Mouse (Mus musculus) cerebellum, postnatal 36 days (tissue): ENCODE measurements around the gene Clca3a1.
A peak's percentile ranks its signal among the peaks of the same experiment; 100 is the strongest.
"Not testable (repeated sequence)": the region's sequence is repeated elsewhere in the genome, so short reads cannot be mapped to it uniquely, and the experiment has no call there.

Experiments
- DNase-seq, 2 experiments: peaks; one replicate each; pipeline ENCODE4 v3.0.0; 2021 to 2022; ENCODE audit warnings: mixed read lengths in 2 of 2

Clca3a1 gene

DNA sequence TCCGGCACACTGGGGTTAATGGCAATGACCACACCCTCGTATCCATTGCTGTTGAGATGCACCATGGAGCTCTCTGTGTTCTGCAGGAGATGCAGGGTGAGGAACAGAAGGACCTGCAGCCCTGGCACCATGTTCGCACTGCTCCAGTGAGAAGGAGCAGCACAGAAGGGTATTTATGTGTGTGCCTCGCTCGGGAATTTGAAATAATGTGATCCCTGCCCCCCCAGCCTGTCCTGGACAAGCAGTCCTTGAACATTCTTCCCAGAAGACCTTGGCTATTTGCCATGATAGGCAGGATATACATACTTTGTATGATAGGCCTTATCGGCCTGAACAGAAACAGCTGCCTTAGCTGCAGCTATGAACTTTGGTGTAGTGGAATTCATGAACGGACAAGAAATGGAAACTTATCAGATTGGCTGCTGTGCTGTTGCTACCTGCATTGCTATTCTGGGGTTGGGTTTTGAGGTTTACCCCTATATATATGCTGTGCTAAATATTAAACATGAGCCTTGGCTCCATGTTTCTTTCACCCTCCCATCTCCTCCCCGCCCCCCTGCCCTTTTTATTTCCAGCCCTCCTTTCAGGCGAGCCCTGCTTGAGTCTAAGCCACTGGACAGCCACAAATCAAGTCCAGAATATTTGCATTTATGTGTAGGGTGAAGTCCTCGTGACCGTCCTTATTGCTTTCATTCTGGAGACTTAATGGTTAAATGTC is at the start of gene Clca3a1:
Clca3a1 (minus strand) TSS at position 386 of the 718 bp plus-strand sequence.
- DNase-seq, result no peak

DNA sequence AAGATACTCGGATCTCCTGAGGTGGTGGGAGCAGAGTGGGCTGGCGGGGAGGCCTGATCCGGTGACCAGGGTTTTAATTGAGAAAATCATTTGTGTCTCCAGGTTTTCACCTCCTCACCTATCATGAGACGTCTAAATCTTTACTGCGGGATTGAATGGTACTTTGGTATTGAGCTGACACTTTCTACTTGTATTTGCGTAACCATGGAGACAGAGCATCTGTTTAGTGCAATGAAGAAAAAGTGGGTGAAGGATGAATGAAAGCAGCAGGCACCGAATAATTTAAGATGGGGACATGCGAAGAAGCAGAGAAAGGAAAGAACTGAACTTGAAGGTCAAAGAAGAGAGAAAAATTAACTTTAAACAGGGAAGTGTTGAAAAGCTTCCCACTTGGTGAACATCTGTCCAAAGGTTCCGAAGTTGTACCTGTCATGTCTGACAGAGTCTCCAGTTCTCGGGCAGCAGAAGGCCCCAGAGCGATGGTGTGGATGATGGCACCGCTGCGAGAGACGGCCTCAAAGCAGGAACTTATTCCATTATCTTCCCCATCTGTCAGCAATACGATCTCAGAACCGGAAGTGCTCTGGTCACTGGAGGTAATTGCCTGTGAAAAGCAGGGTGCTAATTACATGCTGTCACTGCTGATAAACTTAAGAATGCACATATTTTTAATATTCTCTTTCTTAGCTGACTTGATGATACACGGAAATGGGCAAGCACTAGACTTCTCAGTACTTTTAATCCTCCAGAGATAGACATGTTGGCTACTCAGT is 47.6 kb upstream of the Clca3a1 start:
- not testable (repeated sequence) for DNase-seq

DNA sequence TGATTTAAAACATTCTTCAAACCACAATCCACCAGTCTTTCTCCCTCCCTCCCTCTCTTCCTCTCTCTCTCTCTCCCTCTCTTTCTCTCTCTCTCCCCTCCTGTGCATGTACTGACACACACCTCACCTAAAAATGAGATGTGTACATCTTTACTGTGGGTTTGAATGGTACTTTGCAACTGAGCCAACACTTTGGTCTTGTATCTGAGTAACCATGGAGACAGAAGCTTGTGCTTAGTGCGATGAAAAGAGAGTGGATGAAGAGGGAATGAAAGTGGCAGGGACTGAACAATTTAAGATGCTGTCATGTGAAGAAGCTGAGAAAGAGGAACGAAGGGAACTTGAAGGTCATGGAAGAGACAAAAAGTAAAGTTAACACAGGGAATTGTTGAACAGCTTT is 45.8 kb upstream of the Clca3a1 start:
- DNase-seq, result not testable (repeated sequence)

GRCm38 (mm10) chr3:144801861-144802260 is 41.1 kb upstream of the Clca3a1 start:
- no peak for DNase-seq

DNA sequence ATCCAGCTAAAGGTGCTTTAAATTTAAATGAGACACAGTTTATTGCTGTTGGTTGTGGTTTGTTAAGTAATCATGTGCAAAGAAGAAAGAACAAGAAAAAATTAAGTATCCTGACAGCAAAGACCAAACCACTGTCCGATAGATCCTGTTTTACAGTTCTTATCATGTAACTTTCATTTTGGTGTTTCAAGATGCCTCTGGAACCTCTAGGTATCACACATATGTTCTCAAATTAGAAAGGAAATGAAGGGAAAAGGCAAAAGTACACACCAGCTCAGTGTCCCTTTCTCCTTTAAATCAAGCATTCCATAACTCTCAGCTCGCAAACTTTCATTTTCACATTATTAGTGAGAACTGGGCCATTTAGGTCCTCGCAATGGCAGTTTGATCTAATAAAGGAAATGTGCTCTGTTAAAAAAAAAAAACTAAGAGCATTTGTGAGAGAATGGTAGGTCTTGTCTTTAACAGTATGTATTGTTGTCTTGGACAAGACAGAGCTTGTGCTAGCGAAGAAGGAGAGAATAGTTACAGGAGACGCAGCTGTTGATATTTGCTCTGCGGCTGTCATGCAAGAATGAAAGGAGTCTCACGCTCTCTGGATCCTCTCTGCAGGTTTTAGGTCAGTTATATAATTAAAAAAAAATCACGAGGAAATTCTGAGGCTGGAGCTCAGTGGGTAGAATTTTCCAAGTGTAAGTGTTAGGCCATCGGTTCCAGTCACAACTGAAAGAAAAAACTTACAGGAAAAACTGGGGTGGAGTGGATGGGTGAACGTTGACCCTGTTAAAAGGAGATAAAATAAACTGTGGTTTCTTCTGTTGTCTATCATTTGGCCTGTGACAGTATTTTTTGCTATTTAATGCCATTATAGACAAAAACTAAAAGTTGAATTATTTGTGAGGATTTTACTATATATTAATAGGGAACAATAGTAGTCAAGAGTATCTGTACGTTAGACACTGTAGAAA is 24.7 kb upstream of the Clca3a1 start:
- no peak for DNase-seq

DNA sequence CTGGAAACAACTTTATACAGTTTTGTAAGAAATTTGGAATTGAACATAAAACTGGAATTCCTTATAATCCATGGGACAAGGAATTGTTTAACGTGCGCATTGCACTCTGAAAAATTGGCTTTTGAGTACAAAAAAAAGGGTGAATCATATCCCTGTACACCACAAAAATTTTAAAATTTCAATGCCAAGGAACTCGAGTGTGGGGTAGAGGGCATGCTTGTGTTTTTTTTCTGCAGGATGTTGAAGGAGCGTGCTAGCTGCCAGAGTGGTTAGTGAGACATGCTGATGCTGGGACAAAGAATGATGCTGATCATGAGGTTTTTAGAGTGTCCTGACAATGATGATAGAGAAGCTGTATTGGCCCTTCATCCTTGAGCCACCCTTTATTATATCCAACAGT is 4.4 kb upstream of the Clca3a1 start:
- DNase-seq, result no peak

GRCm38 (mm10) chr3:144761454-144761853 is 677 bp upstream of the Clca3a1 start:
- no peak for DNase-seq

DNA sequence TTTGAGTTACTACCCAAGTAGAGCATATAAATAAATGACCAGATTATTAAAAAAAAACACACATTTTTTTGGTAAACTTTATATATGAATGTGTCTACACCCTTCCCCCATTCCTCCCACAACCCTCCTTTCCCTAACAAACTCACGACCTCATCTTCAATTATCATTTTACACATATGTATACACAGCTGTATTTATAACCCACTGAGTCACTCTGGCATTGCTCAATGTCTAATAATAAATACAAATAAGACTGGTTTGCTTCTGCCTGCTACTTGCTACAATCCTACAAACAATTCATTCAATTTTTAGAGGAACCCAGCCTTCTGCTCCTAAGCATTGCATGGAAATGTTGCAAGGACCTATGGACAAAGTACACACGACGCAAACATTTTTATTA is 1.1 kb downstream of the Clca3a1 start:
- DNase-seq, result no peak

- not testable (repeated sequence) for DNase-seq
Observed at GRCm38 (mm10) chr3:144756103-144756502, 4.7 kb downstream of the Clca3a1 start.

DNA sequence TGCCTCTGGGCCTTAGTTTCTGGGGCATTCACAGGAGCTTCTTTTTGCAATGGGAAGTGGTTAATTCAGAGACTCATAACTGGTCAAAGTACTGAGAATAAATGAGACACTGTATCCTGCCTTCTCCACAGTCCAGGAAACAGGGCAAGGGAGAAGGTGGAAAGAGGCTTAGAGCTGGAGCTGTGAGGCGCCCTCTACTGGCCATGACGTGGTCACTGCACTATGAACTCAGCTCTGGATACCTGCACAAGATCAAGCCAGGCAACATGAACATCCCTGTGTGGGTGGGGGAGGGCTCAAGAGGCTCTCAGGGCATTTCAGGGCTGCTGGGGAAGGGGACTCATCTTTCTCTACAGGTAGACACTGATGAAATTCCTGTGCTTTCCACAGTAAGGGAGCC is 7.7 kb downstream of the Clca3a1 start:
- DNase-seq, result no peak

DNA sequence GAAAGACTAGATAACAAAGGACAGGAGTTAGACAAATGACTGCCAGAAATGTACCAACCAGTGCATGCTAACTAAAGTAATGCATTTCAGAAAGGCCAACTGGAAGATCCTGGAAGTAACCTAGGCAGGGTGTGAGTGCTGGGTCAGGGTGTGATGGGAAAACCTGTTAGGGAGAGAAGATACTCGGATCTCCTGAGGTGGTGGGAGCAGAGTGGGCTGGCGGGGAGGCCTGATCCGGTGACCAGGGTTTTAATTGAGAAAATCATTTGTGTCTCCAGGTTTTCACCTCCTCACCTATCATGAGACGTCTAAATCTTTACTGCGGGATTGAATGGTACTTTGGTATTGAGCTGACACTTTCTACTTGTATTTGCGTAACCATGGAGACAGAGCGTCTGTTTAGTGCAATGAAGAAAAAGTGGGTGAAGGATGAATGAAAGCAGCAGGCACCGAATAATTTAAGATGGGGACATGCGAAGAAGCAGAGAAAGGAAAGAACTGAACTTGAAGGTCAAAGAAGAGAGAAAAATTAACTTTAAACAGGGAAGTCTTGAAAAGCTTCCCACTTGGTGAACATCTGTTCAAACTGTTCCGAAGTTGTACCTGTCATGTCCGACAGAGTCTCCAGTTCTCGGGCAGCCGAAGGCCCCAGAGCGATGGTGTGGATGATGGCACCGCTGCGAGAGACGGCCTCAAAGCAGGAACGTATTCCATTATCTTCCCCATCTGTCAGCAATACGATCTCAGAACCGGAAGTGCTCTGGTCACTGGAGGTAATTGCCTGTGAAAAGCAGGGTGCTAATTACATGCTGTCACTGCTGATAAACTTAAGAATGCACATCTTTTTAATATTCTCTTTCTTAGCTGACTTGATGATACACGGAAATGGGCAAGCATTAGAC is 11.5 kb downstream of the Clca3a1 start:
- DNase-seq, result not testable (repeated sequence)

DNA sequence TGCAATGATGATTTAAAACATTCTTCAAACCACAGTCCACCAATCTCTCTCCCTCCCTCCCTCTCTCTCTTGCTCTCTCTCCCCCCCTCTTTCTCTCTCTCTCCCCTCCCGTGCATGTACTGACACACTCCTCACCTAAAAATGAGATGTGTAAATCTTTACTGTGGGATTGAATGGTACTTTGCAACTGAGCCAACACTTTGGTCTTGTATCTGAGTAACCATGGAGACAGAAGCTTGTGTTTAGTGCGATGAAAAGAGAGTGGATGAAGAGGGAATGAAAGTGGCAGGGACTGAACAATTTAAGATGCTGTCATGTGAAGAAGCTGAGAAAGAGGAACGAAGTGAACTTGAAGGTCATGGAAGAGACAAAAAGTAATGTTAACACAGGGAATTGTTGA is 13.1 kb downstream of the Clca3a1 start:
- DNase-seq, result not testable (repeated sequence)

- DNase-seq, result not testable (repeated sequence)
Observed at GRCm38 (mm10) chr3:144738396-144738795, 22.4 kb downstream of the Clca3a1 start.

DNA sequence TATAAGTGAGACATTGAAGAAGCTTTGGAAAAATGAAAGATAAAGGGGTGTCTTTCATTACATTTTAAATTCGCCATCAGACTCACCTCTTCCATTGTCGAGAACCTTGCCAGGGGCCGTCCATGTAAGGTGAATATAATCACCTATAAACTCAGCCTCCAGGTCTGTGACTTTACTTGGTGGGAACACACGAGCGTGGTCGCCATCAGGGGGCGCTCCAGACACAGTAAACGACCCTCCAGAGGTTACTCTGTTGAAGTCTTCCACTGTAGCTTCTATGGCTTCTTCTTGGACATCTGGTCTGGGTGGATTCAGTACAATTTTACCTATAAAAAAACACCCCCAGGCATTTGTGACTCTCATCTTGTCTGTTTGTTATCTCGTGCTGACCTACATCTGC is 23.9 kb downstream of the Clca3a1 start:
- DNase-seq, result peak in 1 of 2 experiments; percentile 28

- peak; percentile 59 to 64 for DNase-seq
Observed at GRCm38 (mm10) chr3:144723455-144723854, 37.3 kb downstream of the Clca3a1 start.

- not testable (repeated sequence) for DNase-seq
Observed at GRCm38 (mm10) chr3:144722566-144722965, 38.2 kb downstream of the Clca3a1 start.

DNA sequence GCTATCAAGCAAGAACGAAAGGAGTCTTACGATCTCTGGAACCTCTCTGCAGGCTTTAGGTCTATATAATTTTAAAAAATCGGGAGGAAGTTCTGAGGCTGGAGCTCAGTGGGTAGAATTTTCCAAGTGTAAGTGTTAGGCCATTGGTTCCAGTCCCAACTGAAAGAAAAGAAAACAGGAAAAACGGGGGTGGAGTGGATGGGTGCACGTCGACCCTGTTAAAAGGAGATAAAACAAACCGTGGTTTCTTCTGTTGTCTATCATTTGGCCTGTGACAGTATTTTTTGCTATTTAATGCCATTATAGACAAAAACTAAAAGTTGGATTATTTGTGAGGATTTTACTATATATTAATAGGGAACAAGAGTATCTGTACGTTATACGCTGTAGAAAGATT is 38.9 kb downstream of the Clca3a1 start:
- DNase-seq, result no peak

- DNase-seq, result no peak
Observed at GRCm38 (mm10) chr3:144721077-144721859, 39.5 kb downstream of the Clca3a1 start.

DNA sequence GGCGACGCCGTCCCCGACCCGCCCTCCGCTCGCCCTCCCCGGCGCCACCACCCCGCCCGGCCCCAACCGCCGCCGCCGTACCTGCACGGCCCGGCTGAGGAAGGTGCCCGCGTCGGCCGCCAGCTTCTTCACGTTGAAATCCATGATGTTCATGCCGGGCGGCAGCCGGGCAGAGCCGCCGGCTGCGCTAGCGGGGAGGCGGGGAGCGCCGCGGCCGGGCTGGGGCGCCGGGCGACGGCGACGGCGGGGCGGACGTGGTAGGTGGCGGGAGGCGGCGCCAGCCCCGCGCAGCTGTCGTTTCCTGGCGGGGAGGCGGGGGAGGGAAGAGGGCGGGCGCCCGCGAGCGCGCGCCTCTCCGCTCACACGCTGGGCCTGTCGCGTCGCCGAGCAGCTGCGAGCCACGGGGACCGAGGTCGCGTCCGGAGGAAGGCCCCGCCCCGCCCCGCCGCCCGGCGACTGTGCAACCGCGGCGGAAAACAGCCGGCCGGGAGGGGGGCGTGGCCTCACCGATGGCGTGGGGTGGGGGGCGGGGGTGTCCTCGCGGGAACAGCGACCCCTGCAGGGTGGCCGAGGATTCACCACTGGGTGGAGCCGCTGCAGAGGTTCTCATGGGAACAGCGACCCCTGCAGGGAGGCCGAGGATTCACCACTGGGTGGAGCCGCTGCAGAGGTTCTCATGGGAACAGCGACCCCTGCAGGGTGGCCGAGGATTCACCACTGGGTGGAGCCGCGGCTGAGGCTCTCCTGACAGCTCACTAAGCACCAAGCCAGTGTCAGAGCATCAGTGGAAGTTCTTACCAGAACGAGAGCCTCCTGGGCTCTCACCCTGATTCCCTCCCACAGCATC is 40.7 kb downstream of the Clca3a1 start, which contains the start of gene Sh3glb1:
Sh3glb1 (minus strand) TSS at position 435 of the 847 bp plus-strand sequence.
- peak; percentile 99 for DNase-seq
